Comparison of ENCODE assay signal across 11 mouse cellular contexts in genomic region chr11:55113209-55113860, GRCm38 (mm10). TPM values are rescaled to one million over a fixed set of nuclear protein-coding genes. Genes with fewer than 3 reads are reported as not detected.
DNase-seq lines count a peak whose midpoint lies in the region; ATAC-seq lines count a peak whose summit lies in the region.
"Had no signal": no experiment of that assay in that cellular context is flagged by ENCODE, and none has a peak within 500 bp of the region (broad histone marks: within the 10 kb centered on the region; RNA-seq: fewer than 3 reads in every experiment).

No protein-coding gene starts in this region.

- no peak overlapping the region for H3K27ac ChIP-seq in forebrain, embryonic 10.5 days
- H3K27ac ChIP-seq in kidney, embryonic 15.5 days: no peak overlapping the region

- no peaks in the 10 kb centered on the region for H3K27me3 ChIP-seq in forebrain, embryonic 10.5 days (ENCODE audit: poor library complexity, severe bottlenecking)
- H3K27me3 ChIP-seq in kidney, embryonic 15.5 days: no peaks in the 10 kb centered on the region

- H3K36me3 ChIP-seq in forebrain, embryonic 10.5 days (replicated peaks): no peaks in the 10 kb centered on the region
- H3K36me3 ChIP-seq in kidney, embryonic 15.5 days: peaks cover 5% of the 10 kb centered on the region; the same call in 1 of the 2 replicates

- no peak overlapping the region for H3K4me3 ChIP-seq in forebrain, embryonic 10.5 days
- no peak overlapping the region for H3K4me3 ChIP-seq in kidney, embryonic 15.5 days (replicated peaks)

- DNase-seq in left cerebral cortex, adult 9 months (ENCODE audit: low spot score in 2 of 2): peak; percentile 8 to 35
- no peak for DNase-seq in left cerebral cortex, adult 8-10 months (ENCODE audit: low spot score in 2 of 2)
- DNase-seq in heart, adult 9 months (ENCODE audit: low spot score in 2 of 2): peak; percentile 32 to 57
- peak; percentile 44 for DNase-seq in lung, postnatal 10 days
- DNase-seq in thymus, postnatal 25 days: peak; percentile 52
- no peak for DNase-seq in forebrain, embryonic 10.5 days (ENCODE audit: extremely low spot score, low spot score)
- no peak for DNase-seq in testis, postnatal 14 days (ENCODE audit: low spot score)

- WGBS in forebrain, embryonic 10.5 days: 70% methylated on average over 7 of the region's 7 CpGs
- WGBS in kidney, embryonic 15.5 days: 66% methylated on average over 7 of the region's 7 CpGs

- no peak for ATAC-seq in kidney, embryonic 15.5 days (replicated peaks; ENCODE audit: low FRiP score)

- H3K4me1 ChIP-seq in forebrain, embryonic 10.5 days: peaks cover 10% of the 10 kb centered on the region
- H3K4me1 ChIP-seq in kidney, embryonic 15.5 days: peaks cover 26% of the 10 kb centered on the region

- no peak overlapping the region for H3K9ac ChIP-seq in kidney, embryonic 15.5 days

- H3K9me3 ChIP-seq in forebrain, embryonic 10.5 days: no peaks in the 10 kb centered on the region
- no peaks in the 10 kb centered on the region for H3K9me3 ChIP-seq in kidney, embryonic 15.5 days (replicated peaks)

- H3K4me2 ChIP-seq in kidney, embryonic 15.5 days: no peak overlapping the region

RNA-seq across cellular contexts. Expression of gene Gm2a, which starts 15.4 kb away (rescaled TPM):
- 10 to 100 TPM; 30.5 to 41.8 (median 34.5) TPM for total RNA-seq in left cerebral cortex, adult 8-10 months (2022)
- 7.2 and 7.8 TPM in 2 replicates for polyA plus RNA-seq in forebrain, embryonic 10.5 days (2016; fragmentation: Nextera tagmentation; extraction: Ambion mirVana)
- 32.7 and 32.9 TPM in 2 replicates for polyA plus RNA-seq in kidney, embryonic 15.5 days (2015; fragmentation: Nextera tagmentation; extraction: Ambion mirVana)

RNA-seq across cellular contexts. Expression of gene Ccdc69, which starts 35.4 kb away (rescaled TPM):
- total RNA-seq in left cerebral cortex, adult 8-10 months (2022): under 1 TPM; 0.44 to 0.50 (median 0.47) TPM
- 0.25 and 0.73 TPM in 2 replicates for polyA plus RNA-seq in forebrain, embryonic 10.5 days (2016; fragmentation: Nextera tagmentation; extraction: Ambion mirVana)
- 3.2 and 3.3 TPM in 2 replicates for polyA plus RNA-seq in kidney, embryonic 15.5 days (2015; fragmentation: Nextera tagmentation; extraction: Ambion mirVana)
- polyA plus RNA-seq: neural tube, embryonic 14.5 days had no signal

RNA-seq across cellular contexts. Expression of gene Slc36a3, which starts 38.2 kb away (rescaled TPM):
- not detected for total RNA-seq in left cerebral cortex, adult 8-10 months (2022)
- not detected in 2 replicates for polyA plus RNA-seq in forebrain, embryonic 10.5 days (2016; fragmentation: Nextera tagmentation; extraction: Ambion mirVana)
- not detected in 2 replicates for polyA plus RNA-seq in kidney, embryonic 15.5 days (2015; fragmentation: Nextera tagmentation; extraction: Ambion mirVana)
- polyA plus RNA-seq: brain, embryonic 14.5 days; intestine, embryonic 14.5 days; neural tube, embryonic 14.5 days had no signal

Comparison
In these comparisons a context has a peak if more than half of its experiments do, and no peak if none do; other contexts are left out.
1. DNase-seq: peak in left cerebral cortex, adult 9 months (2 of 2), heart, adult 9 months (2 of 2), lung, postnatal 10 days (single experiment) and thymus, postnatal 25 days (single experiment); none in left cerebral cortex, adult 8-10 months (0 of 2), forebrain, embryonic 10.5 days (single experiment) and testis, postnatal 14 days (single experiment).